Mouse (Mus musculus): Measurements from ENCODE around the gene Grtp1. TPM values are rescaled to one million over a fixed set of nuclear protein-coding genes. Genes with fewer than 3 reads are reported as not detected.

The Grtp1 gene
- polyA plus RNA-seq, 1 experiment from 2014 or later = 1.5 TPM

MicroRNAs within 50 kb of the gene (microRNA counts, 519-probe panel; counts per million panel counts)
- microRNA mmu-miR-1968 = 473 counts per million, percentile 71 among the panel's probes with 10 or more counts

Small RNAs within 50 kb of the gene (microRNA-seq; reads per million reads assigned to microRNA genes)
- 1.7 reads per million for gene Mir1968 (ENCODE audit: borderline number of aligned reads)
- gene Mir7065 (ENCODE audit: borderline number of aligned reads) = not detected

Other genes starting within 250 kb of the Grtp1 start
- gene F7, start 174.6 kb downstream of the Grtp1 start, polyA plus RNA-seq (2015; fragmentation: Nextera tagmentation; extraction: Ambion mirVana) = 0.22 TPM in 1 of 2 replicates, not detected in the other
- 0.58 and 0.69 TPM in 2 replicates for gene F10, start 163.3 kb downstream of the Grtp1 start, polyA plus RNA-seq (2015; fragmentation: Nextera tagmentation; extraction: Ambion mirVana)
- 0.71 and 0.95 TPM in 2 replicates for gene Proz, start 139.7 kb downstream of the Grtp1 start, polyA plus RNA-seq (2015; fragmentation: Nextera tagmentation; extraction: Ambion mirVana)
- gene Pcid2, start 95.2 kb downstream of the Grtp1 start, polyA plus RNA-seq (2015; fragmentation: Nextera tagmentation; extraction: Ambion mirVana) = 35.8 and 36.7 TPM in 2 replicates
- gene Cul4a, start 95.0 kb downstream of the Grtp1 start, polyA plus RNA-seq (2015; fragmentation: Nextera tagmentation; extraction: Ambion mirVana) = 42.3 and 42.5 TPM in 2 replicates
- gene Lamp1, start 41.5 kb downstream of the Grtp1 start, polyA plus RNA-seq (2015; fragmentation: Nextera tagmentation; extraction: Ambion mirVana) = 211 and 215 TPM in 2 replicates
- gene Adprhl1, start 53.5 kb upstream of the Grtp1 start, polyA plus RNA-seq (2015; fragmentation: Nextera tagmentation; extraction: Ambion mirVana) = 0.31 TPM in 1 of 2 replicates, not detected in the other
- gene Dcun1d2, start 87.5 kb upstream of the Grtp1 start, polyA plus RNA-seq (2015; fragmentation: Nextera tagmentation; extraction: Ambion mirVana) = 21.9 and 24.2 TPM in 2 replicates
- 14.0 and 19.1 TPM in 2 replicates for gene Tmco3, start 87.6 kb upstream of the Grtp1 start, polyA plus RNA-seq (2015; fragmentation: Nextera tagmentation; extraction: Ambion mirVana)
- 222 and 235 TPM in 2 replicates for gene Tfdp1, start 138.1 kb upstream of the Grtp1 start, polyA plus RNA-seq (2015; fragmentation: Nextera tagmentation; extraction: Ambion mirVana)
- 0.41 and 0.42 TPM in 2 replicates for gene Atp4b, start 196.2 kb upstream of the Grtp1 start, polyA plus RNA-seq (2015; fragmentation: Nextera tagmentation; extraction: Ambion mirVana)
- 0.03 TPM in 1 of 2 replicates, not detected in the other for gene Grk1, start 204.5 kb upstream of the Grtp1 start, polyA plus RNA-seq (2015; fragmentation: Nextera tagmentation; extraction: Ambion mirVana)
- gene Tmem255b, start 234.6 kb upstream of the Grtp1 start, polyA plus RNA-seq (2015; fragmentation: Nextera tagmentation; extraction: Ambion mirVana) = 0.55 and 0.99 TPM in 2 replicates

All from thymus, postnatal 0 days (tissue).